Mouse (Mus musculus): ENCODE results near the gene Olfr263. TPM values are rescaled to one million over a fixed set of nuclear protein-coding genes. Genes with fewer than 3 reads are reported as not detected.

Gene Olfr263
- polyA plus RNA-seq, 1 experiment from 2014 or later, result not detected

DNA sequence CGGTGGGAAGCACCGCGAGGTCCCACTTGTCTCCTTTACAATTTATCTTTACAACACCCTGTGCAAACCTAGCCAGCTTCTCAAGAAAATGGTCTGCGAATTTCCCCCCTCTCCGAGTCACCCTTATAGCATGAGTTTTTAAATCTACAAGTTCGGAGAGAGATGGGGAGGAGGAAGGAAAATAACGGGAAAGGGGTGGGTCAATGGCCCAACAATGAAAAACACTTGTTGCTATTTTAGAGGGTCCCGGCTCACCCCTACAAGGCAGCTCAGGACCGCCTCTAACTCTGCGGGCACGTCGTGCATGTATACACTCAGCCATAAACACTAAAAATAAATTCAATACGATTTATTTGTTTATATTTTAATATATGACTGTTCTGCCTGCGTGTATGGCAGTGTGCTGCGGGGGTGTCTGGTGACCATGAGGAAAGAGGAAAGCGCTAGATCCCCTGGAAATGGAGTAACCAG lies 30.6 kb downstream of the Olfr263 start:
- peak; percentile 44; the same call in 1 of the 2 replicates for ATAC-seq (ENCODE audit: insufficient number of reproducible peaks, insufficient read depth, low FRiP score, low TSS enrichment)
- peak overlapping the region; percentile 57 for H3K4me3 ChIP-seq
- peak overlapping the region; percentile 76 for H3K4me2 ChIP-seq (replicated peaks)
- H3K9ac ChIP-seq, result peak overlapping the region; percentile 45
- no peaks in the 10 kb centered on the region for H3K36me3 ChIP-seq
- no peak overlapping the region for H3K27ac ChIP-seq
- no peaks in the 10 kb centered on the region; the same call in 1 of the 2 replicates for H3K4me1 ChIP-seq
- no peaks in the 10 kb centered on the region for H3K9me3 ChIP-seq
- under 1% methylated on average over 16 of the region's 16 CpGs for WGBS
- no peaks in the 10 kb centered on the region for H3K27me3 ChIP-seq

DNA sequence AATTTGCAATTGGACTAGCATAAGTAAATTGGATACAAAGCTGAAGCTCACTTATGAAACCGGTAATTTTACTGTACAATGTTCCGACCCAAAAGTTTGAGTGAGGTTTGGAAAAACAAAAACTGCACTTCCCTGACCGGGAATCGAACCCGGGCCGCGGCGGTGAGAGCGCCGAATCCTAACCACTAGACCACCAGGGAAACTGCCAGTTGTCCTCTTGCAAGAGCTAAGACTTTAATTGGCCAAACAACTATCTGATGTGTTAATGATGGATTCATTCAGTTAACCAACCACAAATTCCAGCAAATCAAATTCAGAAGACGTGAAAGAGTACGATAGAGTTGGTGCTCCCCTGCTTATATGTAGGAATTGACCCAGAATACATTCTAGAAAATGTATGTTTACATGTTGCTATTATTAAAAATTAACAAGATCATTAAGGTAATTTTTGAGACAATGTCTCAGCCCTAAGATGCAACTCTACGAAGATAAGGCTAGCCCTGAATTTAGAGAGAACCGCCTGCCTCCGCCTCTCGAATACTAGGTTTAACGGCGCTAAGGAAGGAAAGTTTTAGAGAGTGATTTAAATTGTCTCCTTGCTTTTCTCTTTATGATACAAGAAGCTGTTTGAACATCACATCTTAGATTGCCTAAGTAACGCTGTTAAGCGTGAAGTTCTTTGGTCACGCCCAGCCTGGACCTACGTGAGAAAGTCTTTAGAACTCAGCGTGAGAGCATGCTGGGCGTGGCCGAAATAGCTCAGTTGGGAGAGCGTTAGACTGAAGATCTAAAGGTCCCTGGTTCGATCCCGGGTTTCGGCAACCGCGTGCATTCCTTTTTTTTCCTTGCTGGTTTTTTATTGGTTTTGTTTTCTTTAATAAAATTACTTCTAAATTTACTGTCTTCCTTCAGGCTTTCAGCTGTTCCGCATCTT lies 31.5 kb downstream of the Olfr263 start:
- Histone ChIP-seq H3K27me3 (no peaks in the 10 kb centered on the region), H3K36me3 (no peaks in the 10 kb centered on the region), H3K9ac (peak overlapping the region; percentile 45; the same call in 1 of the 2 replicates), H3K4me3 (peak overlapping the region; percentile 57), H3K4me2 (replicated peaks) (peak overlapping the region; percentile 76), H3K4me1 (no peaks in the 10 kb centered on the region; the same call in 1 of the 2 replicates), H3K9me3 (no peaks in the 10 kb centered on the region), H3K27ac (no peak overlapping the region)
- WGBS, result under 1% methylated on average over 32 of the region's 32 CpGs
- peak; percentile 76 for ATAC-seq (ENCODE audit: insufficient number of reproducible peaks, insufficient read depth, low FRiP score, low TSS enrichment)

DNA sequence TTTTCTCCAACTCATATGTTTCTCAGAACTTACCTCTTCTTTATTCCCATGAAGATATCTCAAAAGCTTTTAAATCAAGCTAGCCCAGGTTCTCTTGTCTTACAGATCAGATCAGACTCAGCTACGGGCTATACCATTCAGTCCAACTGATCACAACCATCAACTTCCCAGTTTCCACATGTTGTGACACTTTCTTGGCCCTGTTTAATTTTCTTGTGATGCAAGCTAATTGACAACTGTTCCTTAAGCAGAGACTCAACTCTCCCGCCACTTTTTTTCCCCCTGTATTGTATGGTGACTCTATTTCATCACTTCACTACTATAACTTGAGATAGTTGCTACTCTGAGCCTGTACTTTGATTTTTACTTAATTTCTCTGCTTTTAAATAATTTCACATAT lies 32.2 kb downstream of the Olfr263 start:
- 43% methylated on average over 2 of the region's 2 CpGs for WGBS
- Histone ChIP-seq H3K9me3 (no peaks in the 10 kb centered on the region), H3K4me3 (peak overlapping the region; percentile 57), H3K9ac (no peak overlapping the region), H3K4me1 (no peaks in the 10 kb centered on the region; the same call in 1 of the 2 replicates), H3K27me3 (no peaks in the 10 kb centered on the region), H3K36me3 (no peaks in the 10 kb centered on the region), H3K4me2 (replicated peaks) (peak overlapping the region; percentile 76), H3K27ac (no peak overlapping the region)
- ATAC-seq (ENCODE audit: insufficient number of reproducible peaks, insufficient read depth, low FRiP score, low TSS enrichment), result no peak

DNA sequence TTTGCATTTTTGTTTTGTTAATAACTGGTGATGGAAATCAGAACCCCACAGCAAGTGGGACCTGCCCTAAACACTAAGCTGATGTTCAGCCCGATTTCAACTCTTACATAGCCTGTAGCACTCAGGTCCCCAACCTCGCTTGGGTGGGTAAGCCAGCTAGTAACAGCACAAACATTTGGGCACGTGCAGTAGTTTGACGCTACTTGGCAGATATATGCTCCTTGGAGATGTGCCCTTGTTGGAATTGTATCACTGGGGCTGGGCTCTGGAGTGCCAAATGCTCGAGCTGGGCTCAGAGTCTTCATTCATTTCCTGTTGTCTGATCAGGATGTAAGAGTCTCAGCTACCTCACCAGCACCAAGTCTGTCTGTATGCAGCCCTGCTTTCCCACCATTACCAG lies 33.2 kb downstream of the Olfr263 start:
- Histone ChIP-seq H3K27me3 (no peaks in the 10 kb centered on the region), H3K36me3 (no peaks in the 10 kb centered on the region), H3K4me1 (no peaks in the 10 kb centered on the region; the same call in 1 of the 2 replicates), H3K4me2 (replicated peaks) (no peak overlapping the region), H3K27ac (no peak overlapping the region), H3K9me3 (no peaks in the 10 kb centered on the region), H3K9ac (no peak overlapping the region), H3K4me3 (no peak overlapping the region)
- WGBS, result 58% methylated on average over 5 of the region's 5 CpGs
- no peak for ATAC-seq (ENCODE audit: insufficient number of reproducible peaks, insufficient read depth, low FRiP score, low TSS enrichment)

DNA sequence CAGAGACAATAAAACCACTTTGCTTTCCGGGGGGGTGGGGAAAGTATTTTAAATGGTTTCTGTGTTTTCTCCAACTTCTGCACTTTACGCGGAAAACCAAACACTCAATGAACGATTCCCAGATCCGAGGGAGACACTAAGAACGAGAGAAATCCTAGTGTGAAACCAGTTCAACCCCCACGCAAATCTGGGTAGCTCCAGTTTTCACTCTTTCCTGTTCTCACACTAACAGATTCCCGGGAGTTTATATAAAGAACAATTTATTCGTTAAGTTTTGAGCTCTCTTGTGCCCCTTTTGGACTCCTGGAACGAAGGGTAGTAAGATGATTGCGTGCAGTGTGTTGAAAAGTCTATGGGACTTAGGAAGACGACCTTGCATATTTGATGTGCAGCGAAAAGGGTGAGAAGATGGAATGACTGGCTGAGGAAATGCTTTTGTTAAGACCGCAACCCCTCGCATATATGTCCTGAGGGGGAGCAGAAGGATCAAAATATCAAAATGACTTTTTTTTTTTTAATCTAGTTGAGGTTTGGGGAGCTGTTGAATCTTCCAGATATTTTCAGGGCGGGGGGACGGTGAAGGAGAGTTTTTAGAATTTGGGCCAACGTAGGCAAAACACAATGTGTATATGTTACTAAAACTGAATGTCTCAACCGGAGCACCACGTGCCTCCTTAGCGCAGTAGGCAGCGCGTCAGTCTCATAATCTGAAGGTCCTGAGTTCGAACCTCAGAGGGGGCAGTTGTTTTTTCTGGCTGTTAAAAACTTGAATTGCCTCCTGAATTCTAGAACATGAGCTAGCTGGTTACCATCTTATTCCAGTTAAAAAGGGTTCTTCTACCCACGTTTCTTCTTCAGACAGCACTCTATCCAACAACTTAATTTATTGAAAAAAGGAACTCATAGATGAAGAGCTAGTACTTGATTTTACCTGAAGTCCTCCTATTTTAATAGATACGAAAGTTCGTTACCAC lies 37.8 kb downstream of the Olfr263 start:
- Histone ChIP-seq H3K27ac (no peak overlapping the region), H3K4me2 (replicated peaks) (peak overlapping the region; percentile 86), H3K9me3 (no peaks in the 10 kb centered on the region), H3K9ac (peak overlapping the region; percentile 48), H3K27me3 (no peaks in the 10 kb centered on the region), H3K36me3 (no peaks in the 10 kb centered on the region), H3K4me1 (peaks cover 6% of the 10 kb centered on the region; the same call in 1 of the 2 replicates), H3K4me3 (peak overlapping the region; percentile 62)
- under 1% methylated on average over 27 of the region's 27 CpGs for WGBS
- ATAC-seq (ENCODE audit: insufficient number of reproducible peaks, insufficient read depth, low FRiP score, low TSS enrichment), result no peak

DNA sequence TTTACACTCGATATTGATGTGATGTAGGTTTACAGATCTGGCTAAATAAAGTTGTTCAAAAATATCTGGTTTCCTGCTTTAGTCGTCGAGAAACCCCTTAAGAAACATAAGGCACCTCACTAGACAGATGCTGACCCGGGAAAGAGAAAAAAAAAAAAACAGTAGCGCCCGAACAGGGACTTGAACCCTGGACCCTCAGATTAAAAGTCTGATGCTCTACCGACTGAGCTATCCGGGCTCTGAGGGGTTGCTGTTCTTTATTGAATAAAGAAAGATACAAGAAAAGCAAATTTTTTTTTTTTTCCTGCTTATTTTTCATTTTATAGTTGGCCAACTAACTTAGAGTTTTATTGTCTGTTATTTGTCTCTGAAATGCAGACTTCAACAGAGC lies 38.5 kb downstream of the Olfr263 start:
- H3K4me1 ChIP-seq, result peaks cover 6% of the 10 kb centered on the region; the same call in 1 of the 2 replicates
- WGBS, result 1% methylated on average over 8 of the region's 8 CpGs
- no peaks in the 10 kb centered on the region for H3K9me3 ChIP-seq
- H3K36me3 ChIP-seq, result no peaks in the 10 kb centered on the region
- no peaks in the 10 kb centered on the region for H3K27me3 ChIP-seq
- no peak overlapping the region for H3K9ac ChIP-seq
- peak overlapping the region; percentile 62 for H3K4me3 ChIP-seq
- peak overlapping the region; percentile 86 for H3K4me2 ChIP-seq (replicated peaks)
- H3K27ac ChIP-seq, result no peak overlapping the region
- ATAC-seq (ENCODE audit: insufficient number of reproducible peaks, insufficient read depth, low FRiP score, low TSS enrichment), result no peak

DNA sequence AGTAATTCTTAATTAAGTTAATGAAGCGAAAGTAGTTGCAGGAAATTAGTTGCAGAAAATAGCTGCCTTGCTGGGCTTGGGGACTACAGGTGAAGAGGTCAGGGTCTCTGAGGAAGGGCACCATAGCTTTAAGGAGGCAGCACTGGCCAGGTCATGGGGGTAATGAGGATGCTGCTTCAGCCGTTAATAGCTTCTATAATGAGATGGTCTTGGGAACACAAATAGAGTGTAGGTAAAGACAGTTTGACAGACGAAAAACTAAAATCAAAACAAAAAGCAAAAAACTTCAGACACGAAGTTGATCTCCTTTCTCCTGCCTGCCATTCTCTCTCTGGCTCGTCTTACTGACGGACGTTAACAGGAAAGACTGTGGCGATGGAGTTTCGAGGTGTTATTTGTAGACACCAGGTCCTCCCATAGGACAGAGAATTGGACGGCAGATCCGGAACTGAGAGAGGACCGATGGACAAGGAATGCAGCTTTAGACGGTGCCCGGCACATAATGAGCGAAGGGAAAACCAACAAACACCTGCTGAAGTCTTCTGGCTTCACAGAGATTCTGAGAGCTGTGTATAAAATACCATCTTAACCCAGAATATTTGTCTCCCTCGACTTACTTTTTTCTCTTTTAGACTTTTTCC lies 39.1 kb downstream of the Olfr263 start:
- Histone ChIP-seq H3K36me3 (no peaks in the 10 kb centered on the region), H3K9me3 (no peaks in the 10 kb centered on the region), H3K4me1 (peaks cover 6% of the 10 kb centered on the region; the same call in 1 of the 2 replicates), H3K9ac (peak overlapping the region; percentile 38; the same call in 1 of the 2 replicates), H3K27ac (no peak overlapping the region), H3K4me2 (replicated peaks) (peak overlapping the region; percentile 86), H3K4me3 (peak overlapping the region; percentile 62), H3K27me3 (no peaks in the 10 kb centered on the region)
- under 1% methylated on average over 16 of the region's 16 CpGs for WGBS
- ATAC-seq (ENCODE audit: insufficient number of reproducible peaks, insufficient read depth, low FRiP score, low TSS enrichment), result no peak

DNA sequence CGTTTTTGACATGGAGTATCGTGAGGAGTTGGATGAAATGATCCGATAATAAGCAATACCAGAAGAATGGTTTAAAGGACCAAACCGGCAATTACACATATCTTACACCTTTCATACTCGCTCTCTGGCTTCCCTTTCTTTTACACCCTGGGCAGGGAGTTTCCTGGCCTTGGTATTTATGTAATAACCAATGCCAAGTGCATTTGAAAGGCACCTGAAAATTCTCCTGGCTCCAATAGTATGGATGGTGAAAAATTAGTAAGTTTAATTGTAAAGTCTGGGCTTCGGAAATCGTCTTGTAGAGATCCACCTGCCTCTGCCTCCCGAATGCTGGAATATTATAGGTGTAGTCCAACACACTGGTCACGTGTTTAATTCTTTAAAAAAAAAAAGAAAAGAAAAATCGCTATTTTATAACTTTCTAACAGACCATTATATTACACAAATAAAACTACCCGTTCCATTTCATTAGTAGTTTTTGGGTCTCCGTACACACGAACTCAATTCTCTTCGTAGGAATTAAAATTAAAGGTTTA lies 39.8 kb downstream of the Olfr263 start:
- no peak for ATAC-seq (ENCODE audit: insufficient number of reproducible peaks, insufficient read depth, low FRiP score, low TSS enrichment)
- Histone ChIP-seq H3K9me3 (no peaks in the 10 kb centered on the region), H3K27ac (no peak overlapping the region), H3K4me2 (replicated peaks) (peak overlapping the region; percentile 86), H3K9ac (no peak overlapping the region), H3K4me3 (peak overlapping the region; percentile 62), H3K4me1 (peaks cover 6% of the 10 kb centered on the region; the same call in 1 of the 2 replicates), H3K27me3 (no peaks in the 10 kb centered on the region), H3K36me3 (no peaks in the 10 kb centered on the region)
- 5% methylated on average over 14 of the region's 14 CpGs for WGBS

DNA sequence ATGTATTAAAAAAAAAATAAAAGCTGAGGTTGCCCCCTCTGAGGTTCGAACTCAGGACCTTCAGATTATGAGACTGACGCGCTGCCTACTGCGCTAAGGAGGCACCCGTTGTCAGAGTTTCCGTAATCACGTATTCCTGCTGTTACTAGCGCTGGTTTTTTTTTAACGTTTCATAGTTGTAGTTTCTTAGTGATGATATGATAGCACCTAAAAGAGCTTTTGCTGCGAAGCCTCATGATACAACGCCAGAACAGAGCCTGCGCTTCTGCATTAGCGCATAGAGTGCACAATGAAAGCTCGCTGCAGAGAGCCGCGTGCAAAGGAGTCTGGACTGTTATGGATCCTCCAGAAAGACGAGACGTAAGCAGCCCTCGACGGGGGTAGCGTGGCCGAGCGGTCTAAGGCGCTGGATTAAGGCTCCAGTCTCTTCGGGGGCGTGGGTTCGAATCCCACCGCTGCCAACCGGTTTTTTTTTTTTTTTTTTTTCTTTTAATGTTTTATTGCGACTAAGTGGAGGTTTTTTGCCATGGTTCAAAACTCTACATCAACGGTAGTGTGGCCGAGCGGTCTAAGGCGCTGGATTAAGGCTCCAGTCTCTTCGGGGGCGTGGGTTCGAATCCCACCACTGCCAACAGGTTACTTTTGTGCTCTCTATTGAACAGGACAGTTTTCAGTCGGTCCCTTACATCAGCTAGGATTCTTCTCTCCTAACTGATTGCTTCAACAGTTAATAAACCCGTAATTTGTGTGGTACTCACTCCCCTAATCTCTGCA lies 40.4 kb downstream of the Olfr263 start:
- peak overlapping the region; percentile 62 for H3K4me3 ChIP-seq
- no peaks in the 10 kb centered on the region for H3K9me3 ChIP-seq
- no peaks in the 10 kb centered on the region for H3K27me3 ChIP-seq
- peak; percentile 72; the same call in 1 of the 2 replicates for ATAC-seq (ENCODE audit: insufficient number of reproducible peaks, insufficient read depth, low FRiP score, low TSS enrichment)
- H3K9ac ChIP-seq, result peak overlapping the region; percentile 38; the same call in 1 of the 2 replicates
- no peak overlapping the region for H3K27ac ChIP-seq
- peak overlapping the region; percentile 86 for H3K4me2 ChIP-seq (replicated peaks)
- WGBS, result 1% methylated on average over 39 of the region's 39 CpGs
- H3K4me1 ChIP-seq, result peaks cover 6% of the 10 kb centered on the region; the same call in 1 of the 2 replicates
- no peaks in the 10 kb centered on the region for H3K36me3 ChIP-seq

Measured in embryonic facial prominence, embryonic 12.5 days (tissue).